Mouse (Mus musculus): ENCODE measurements at regions not wholly inside any gene's neighbourhood (a gene's known extent, or its start where the extent isn't known, plus 50 kb on each side); places are given as distances from the start of the nearest gene placed in this dataset.
A peak's percentile ranks its signal among the peaks of the same experiment; 100 is the strongest.

- DNase-seq (ENCODE audit: low read depth), result no peak
- TF ChIP-seq POLR2A (IDR thresholded peaks at IDR 0.05; ENCODE audit: borderline replicate concordance, extremely low read depth, insufficient read depth, insufficient read length, poor library complexity, severe bottlenecking), result no peak
- no peak for TF ChIP-seq CTCF (IDR thresholded peaks at IDR 0.05; ENCODE audit: borderline replicate concordance, extremely low read depth, insufficient read depth, insufficient read length)
Observed at GRCm38 (mm10) chr11:24673248-24674207, 595.7 kb downstream of the Bcl11a start.

- DNase-seq (ENCODE audit: low read depth), result no peak
- no peak for TF ChIP-seq CTCF (IDR thresholded peaks at IDR 0.05; ENCODE audit: borderline replicate concordance, extremely low read depth, insufficient read depth, insufficient read length)
- no peak for TF ChIP-seq POLR2A (IDR thresholded peaks at IDR 0.05; ENCODE audit: borderline replicate concordance, extremely low read depth, insufficient read depth, insufficient read length, poor library complexity, severe bottlenecking)
Observed at GRCm38 (mm10) chr11:24674208-24674571, 596.3 kb downstream of the Bcl11a start.

GRCm38 (mm10) chr11:24677016-24677415, 599.2 kb downstream of the Bcl11a start:
- DNase-seq (ENCODE audit: low read depth), result no peak
- no peak for TF ChIP-seq CTCF (IDR thresholded peaks at IDR 0.05; ENCODE audit: borderline replicate concordance, extremely low read depth, insufficient read depth, insufficient read length)
- no peak for TF ChIP-seq POLR2A (IDR thresholded peaks at IDR 0.05; ENCODE audit: borderline replicate concordance, extremely low read depth, insufficient read depth, insufficient read length, poor library complexity, severe bottlenecking)

- no peak for TF ChIP-seq POLR2A (IDR thresholded peaks at IDR 0.05; ENCODE audit: borderline replicate concordance, extremely low read depth, insufficient read depth, insufficient read length, poor library complexity, severe bottlenecking)
- no peak for TF ChIP-seq CTCF (IDR thresholded peaks at IDR 0.05; ENCODE audit: borderline replicate concordance, extremely low read depth, insufficient read depth, insufficient read length)
- no peak for DNase-seq (ENCODE audit: low read depth)
Observed at GRCm38 (mm10) chr11:24679581-24679980, 601.7 kb downstream of the Bcl11a start.

GRCm38 (mm10) chr11:24682423-24682822, 604.6 kb downstream of the Bcl11a start:
- no peak for DNase-seq (ENCODE audit: low read depth)
- TF ChIP-seq CTCF (IDR thresholded peaks at IDR 0.05; ENCODE audit: borderline replicate concordance, extremely low read depth, insufficient read depth, insufficient read length), result no peak
- no peak for TF ChIP-seq POLR2A (IDR thresholded peaks at IDR 0.05; ENCODE audit: borderline replicate concordance, extremely low read depth, insufficient read depth, insufficient read length, poor library complexity, severe bottlenecking)

GRCm38 (mm10) chr11:24685545-24686467, 608.0 kb downstream of the Bcl11a start:
- DNase-seq (ENCODE audit: low read depth), result peak; percentile 51
- TF ChIP-seq POLR2A (IDR thresholded peaks at IDR 0.05; ENCODE audit: borderline replicate concordance, extremely low read depth, insufficient read depth, insufficient read length, poor library complexity, severe bottlenecking), result no peak
- TF ChIP-seq CTCF (IDR thresholded peaks at IDR 0.05; ENCODE audit: borderline replicate concordance, extremely low read depth, insufficient read depth, insufficient read length), result no peak

- no peak for TF ChIP-seq POLR2A (IDR thresholded peaks at IDR 0.05; ENCODE audit: borderline replicate concordance, extremely low read depth, insufficient read depth, insufficient read length, poor library complexity, severe bottlenecking)
- no peak for DNase-seq (ENCODE audit: low read depth)
Observed at GRCm38 (mm10) chr11:24688160-24688782, 610.4 kb downstream of the Bcl11a start.

- DNase-seq (ENCODE audit: low read depth), result peak; percentile 49
Observed at GRCm38 (mm10) chr11:24689807-24690333, 612.0 kb downstream of the Bcl11a start.

GRCm38 (mm10) chr11:24693926-24694325, 616.1 kb downstream of the Bcl11a start:
- TF ChIP-seq POLR2A (IDR thresholded peaks at IDR 0.05; ENCODE audit: borderline replicate concordance, extremely low read depth, insufficient read depth, insufficient read length, poor library complexity, severe bottlenecking), result no peak
- no peak for TF ChIP-seq CTCF (IDR thresholded peaks at IDR 0.05; ENCODE audit: borderline replicate concordance, extremely low read depth, insufficient read depth, insufficient read length)
- DNase-seq (ENCODE audit: low read depth), result peak; percentile 76

More at GRCm38 (mm10) chr11:24689807-24690333, 612.0 kb downstream of the Bcl11a start:
- TF ChIP-seq CTCF (IDR thresholded peaks at IDR 0.05; ENCODE audit: borderline replicate concordance, extremely low read depth, insufficient read depth, insufficient read length), result peak; percentile 40; the same call in 1 of the 2 replicates
- no peak for TF ChIP-seq POLR2A (IDR thresholded peaks at IDR 0.05; ENCODE audit: borderline replicate concordance, extremely low read depth, insufficient read depth, insufficient read length, poor library complexity, severe bottlenecking)

GRCm38 (mm10) chr11:24695010-24695720, 617.3 kb downstream of the Bcl11a start:
- TF ChIP-seq CTCF (IDR thresholded peaks at IDR 0.05; ENCODE audit: borderline replicate concordance, extremely low read depth, insufficient read depth, insufficient read length) (peak; percentile 1; the same call in 1 of the 2 replicates), POLR2A (IDR thresholded peaks at IDR 0.05; ENCODE audit: borderline replicate concordance, extremely low read depth, insufficient read depth, insufficient read length, poor library complexity, severe bottlenecking) (no peak)
- peak; percentile 75 for DNase-seq (ENCODE audit: low read depth)

Measured in brain, embryonic 14.5 days (tissue).